Mouse (Mus musculus) spleen, adult 2 months (tissue): Measurements from ENCODE around the gene Farp2.

ENCODE experiments used
- CTCF ChIP-seq: fragments of 200-500 bp; IDR thresholded peaks from 2 replicates; pipeline ENCODE4 v1.5.1; 2011; ENCODE audit warnings: mild to moderate bottlenecking, inconsistent platforms; ENCODE audit not compliant: insufficient read depth, insufficient read length, insufficient replicate concordance; ENCODE audit errors: extremely low read depth
- POLR2A ChIP-seq: fragments of 200-500 bp; IDR thresholded peaks from 2 replicates; pipeline ENCODE4 v1.6.1; 2011; ENCODE audit warnings: low read depth, low read length, inconsistent platforms

DNA sequence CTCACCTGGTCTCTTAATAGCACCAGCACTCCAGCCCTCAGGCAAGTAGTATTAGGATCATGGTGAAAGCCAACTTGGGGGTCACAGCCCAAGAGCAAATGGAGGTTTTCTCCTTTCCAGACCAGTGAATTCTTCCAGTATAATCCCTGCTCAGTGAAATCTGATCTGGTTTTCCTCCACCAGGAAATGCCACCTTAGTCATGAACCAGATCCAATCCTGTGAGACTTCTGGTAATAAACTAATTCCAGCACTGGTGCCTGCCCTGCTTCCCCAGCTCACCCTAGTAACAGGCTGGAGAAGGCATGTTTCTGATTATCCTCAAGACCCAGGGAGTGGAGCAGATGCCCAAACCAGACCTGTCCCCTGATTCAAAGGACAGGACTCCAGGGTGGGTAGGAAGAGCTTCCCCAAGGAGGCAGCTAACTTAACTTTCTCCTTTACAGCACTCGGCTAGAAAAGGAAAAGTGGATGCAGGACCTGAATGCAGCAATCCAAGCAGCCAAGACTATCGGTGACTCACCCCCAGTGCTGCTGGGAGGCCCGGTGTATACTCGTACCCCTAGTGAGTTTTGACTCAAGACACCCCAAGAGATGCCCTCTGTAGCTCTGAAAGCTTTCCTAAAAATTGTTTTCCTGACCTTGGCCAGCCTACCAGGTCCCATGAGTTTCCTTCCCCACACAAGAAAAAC, 106.3 kb downstream of the Farp2 start:
- TF ChIP-seq CTCF, result no peak
- no peak for TF ChIP-seq POLR2A
